Mouse (Mus musculus) gastrocnemius, postnatal 4 days (tissue): ENCODE results near the gene Armc2. TPM values are rescaled to one million over a fixed set of nuclear protein-coding genes. Genes with fewer than 3 reads are reported as not detected.

Experiments
- DNase-seq, 2 experiments: peaks; one replicate each; pipeline ENCODE4 v3.0.0; 2021 to 2022; ENCODE audit warnings: low spot score in 2 of 2, mixed read lengths in 2 of 2
- long read RNA-seq, 2 experiments: library from polyadenylated mRNA; stranded (forward); transcript quantifications; one replicate each; pipeline ENCODE4 v2.0.0; 2021
- total RNA-seq, 2 experiments: library from RNA; stranded (reverse); gene quantifications; 2 replicates each; pipeline ENCODE4 v1.2.3; 2021

Gene Armc2
- total RNA-seq: 1 to 10 TPM; 1.6 to 2.3 TPM
- long read RNA-seq, experiment 1: 0 reads
- long read RNA-seq, experiment 2, partial matches to known transcripts: 0 of 1 reads
- long read RNA-seq, experiment 2, other reads (novel, unspliced or antisense): 1 of 1 reads

GRCm38 (mm10) chr10:42018016-42018949 lies at the start of gene Armc2:
Gene Armc2, minus strand, starts transcription at chr10:42018442.
- peak; percentile 31 to 60 for DNase-seq

GRCm38 (mm10) chr10:42064446-42064845 lies 46.2 kb upstream of the Armc2 start:
- DNase-seq: no peak

- DNase-seq: no peak
Measured at GRCm38 (mm10) chr10:42059522-42059921, 41.3 kb upstream of the Armc2 start.

- DNase-seq: no peak
Measured at GRCm38 (mm10) chr10:42057746-42058145, 39.5 kb upstream of the Armc2 start.

GRCm38 (mm10) chr10:42057231-42057601 lies 39.0 kb upstream of the Armc2 start:
- no peak for DNase-seq

- no peak for DNase-seq
Measured at GRCm38 (mm10) chr10:42056486-42057230, 38.4 kb upstream of the Armc2 start.

GRCm38 (mm10) chr10:42055224-42056165 lies 37.3 kb upstream of the Armc2 start:
- no peak for DNase-seq

- no peak for DNase-seq
Measured at GRCm38 (mm10) chr10:42051069-42051468, 32.8 kb upstream of the Armc2 start.

GRCm38 (mm10) chr10:42048648-42049047 lies 30.4 kb upstream of the Armc2 start:
- no peak for DNase-seq

- no peak for DNase-seq
Measured at GRCm38 (mm10) chr10:42044574-42044973, 26.3 kb upstream of the Armc2 start.

- DNase-seq: no peak
Measured at GRCm38 (mm10) chr10:42043307-42043706, 25.1 kb upstream of the Armc2 start.

GRCm38 (mm10) chr10:42042881-42043280 lies 24.6 kb upstream of the Armc2 start:
- no peak for DNase-seq

- DNase-seq: no peak
Measured at GRCm38 (mm10) chr10:42042087-42042486, 23.8 kb upstream of the Armc2 start.

GRCm38 (mm10) chr10:42038571-42038970 lies 20.3 kb upstream of the Armc2 start:
- no peak for DNase-seq

GRCm38 (mm10) chr10:42037301-42037870 lies 19.1 kb upstream of the Armc2 start:
- no peak for DNase-seq

GRCm38 (mm10) chr10:42036846-42037245 lies 18.6 kb upstream of the Armc2 start:
- DNase-seq: no peak

GRCm38 (mm10) chr10:42033571-42033970 lies 15.3 kb upstream of the Armc2 start:
- DNase-seq: no peak

GRCm38 (mm10) chr10:42031021-42031420 lies 12.8 kb upstream of the Armc2 start:
- peak; percentile 64 to 87 for DNase-seq

GRCm38 (mm10) chr10:42029502-42029901 lies 11.3 kb upstream of the Armc2 start:
- DNase-seq: no peak

- no peak for DNase-seq
Measured at GRCm38 (mm10) chr10:42027337-42027736, 9.1 kb upstream of the Armc2 start.
